Mouse (Mus musculus) liver, embryonic 12.5 days (tissue): Measurements from ENCODE around the gene Casc1. TPM values are rescaled to one million over a fixed set of nuclear protein-coding genes. Genes with fewer than 3 reads are reported as not detected.
A peak's percentile ranks its signal among the peaks of the same experiment; 100 is the strongest.

Source experiments
- ATAC-seq: fragments of 200-750 bp; cut with Nextera tagmentation; 2 replicates; pipeline ENCODE4 v1.8.0; 2017; ENCODE audit warnings: moderate number of reproducible peaks, mild to moderate bottlenecking, moderate library complexity
- H3K27ac ChIP-seq: fragments of 300-500 bp; sonication (generic); 2 replicates; pipeline ENCODE4 v1.5.1; 2016; ENCODE audit warnings: mild to moderate bottlenecking
- H3K27me3 ChIP-seq: fragments of 300-500 bp; sonication (generic); replicated peaks from 2 replicates; pipeline ENCODE4 v1.6.1; 2016; ENCODE audit warnings: mild to moderate bottlenecking, moderate library complexity
- H3K36me3 ChIP-seq: fragments of 300-500 bp; sonication (generic); 2 replicates; pipeline ENCODE4 v1.6.1; 2016; ENCODE audit warnings: mild to moderate bottlenecking, moderate library complexity
- H3K4me1 ChIP-seq: fragments of 300-500 bp; sonication (generic); 2 replicates; pipeline ENCODE4 v1.6.1; 2016
- H3K4me2 ChIP-seq: fragments of 300-500 bp; sonication (generic); 2 replicates; pipeline ENCODE4 v1.6.1; 2016; ENCODE audit warnings: mild to moderate bottlenecking, moderate library complexity
- H3K4me3 ChIP-seq: fragments of 300-500 bp; sonication (generic); 2 replicates; pipeline ENCODE4 v1.5.1; 2016; ENCODE audit warnings: mild to moderate bottlenecking, moderate library complexity
- H3K9ac ChIP-seq: fragments of 300-500 bp; sonication (generic); 2 replicates; pipeline ENCODE4 v1.6.1; 2016; ENCODE audit warnings: mild to moderate bottlenecking, moderate library complexity
- H3K9me3 ChIP-seq: fragments of 300-500 bp; sonication (generic); replicated peaks from 2 replicates; pipeline ENCODE4 v1.6.1; 2016; ENCODE audit warnings: mild to moderate bottlenecking, moderate library complexity
- WGBS: fragments of 180-500 bp; shearing (Covaris S2); methylation state at CpG from one replicate; pipeline ENCODE4 v1.1.7; 2016; ENCODE audit not compliant: insufficient replicate concordance; 5-methylcytosine and 5-hydroxymethylcytosine counted together
- polyA plus RNA-seq: library from polyadenylated mRNA; unstranded; fragments of >200 nt; fragmentation: Nextera tagmentation; extraction: Ambion mirVana; gene quantifications from 2 replicates; pipeline ENCODE4 v1.2.1, GENCODE M21; 2016

Casc1 gene
- polyA plus RNA-seq, 1 experiment from 2014 or later: 0.13 TPM

- no peak overlapping the region for H3K4me3 ChIP-seq
- no peak overlapping the region for H3K27ac ChIP-seq
- WGBS: 78% methylated on average over 8 of the region's 8 CpGs
- no peak overlapping the region for H3K4me2 ChIP-seq
- H3K9ac ChIP-seq: no peak overlapping the region
- no peaks in the 10 kb centered on the region for H3K36me3 ChIP-seq
- H3K27me3 ChIP-seq: no peaks in the 10 kb centered on the region
- no peaks in the 10 kb centered on the region for H3K9me3 ChIP-seq
- no peaks in the 10 kb centered on the region for H3K4me1 ChIP-seq
- no peak for ATAC-seq
Measured at GRCm38 (mm10) chr6:145197949-145198686, 12.7 kb downstream of the Casc1 start.

- 54% methylated on average over 11 of the region's 11 CpGs for WGBS
Measured at GRCm38 (mm10) chr6:145193446-145193845, 17.4 kb downstream of the Casc1 start.

GRCm38 (mm10) chr6:145193038-145193437, 17.8 kb downstream of the Casc1 start:
- Histone ChIP-seq H3K27me3 (no peaks in the 10 kb centered on the region), H3K36me3 (no peaks in the 10 kb centered on the region), H3K9me3 (no peaks in the 10 kb centered on the region), H3K9ac (no peak overlapping the region), H3K27ac (no peak overlapping the region), H3K4me3 (no peak overlapping the region), H3K4me2 (no peak overlapping the region), H3K4me1 (no peaks in the 10 kb centered on the region)
- WGBS: 81% methylated on average over 3 of the region's 3 CpGs
- ATAC-seq: no peak

More at GRCm38 (mm10) chr6:145193446-145193845, 17.4 kb downstream of the Casc1 start:
- no peak overlapping the region for H3K27ac ChIP-seq
- no peak overlapping the region for H3K4me3 ChIP-seq
- H3K27me3 ChIP-seq: no peaks in the 10 kb centered on the region
- H3K9ac ChIP-seq: no peak overlapping the region
- H3K4me1 ChIP-seq: no peaks in the 10 kb centered on the region
- no peaks in the 10 kb centered on the region for H3K9me3 ChIP-seq
- no peaks in the 10 kb centered on the region for H3K36me3 ChIP-seq
- ATAC-seq: no peak
- H3K4me2 ChIP-seq: no peak overlapping the region

GRCm38 (mm10) chr6:145187093-145188088, 23.4 kb downstream of the Casc1 start:
- ATAC-seq: no peak

GRCm38 (mm10) chr6:145186096-145186495, 24.7 kb downstream of the Casc1 start:
- no peak overlapping the region for H3K27ac ChIP-seq
- no peak overlapping the region for H3K9ac ChIP-seq
- no peak overlapping the region for H3K4me2 ChIP-seq
- no peaks in the 10 kb centered on the region for H3K36me3 ChIP-seq
- 71% methylated on average over 1 of the region's 1 CpGs for WGBS
- H3K9me3 ChIP-seq: no peaks in the 10 kb centered on the region
- no peaks in the 10 kb centered on the region; the same call in 1 of the 2 replicates for H3K4me1 ChIP-seq
- H3K27me3 ChIP-seq: no peaks in the 10 kb centered on the region
- ATAC-seq: no peak
- no peak overlapping the region for H3K4me3 ChIP-seq

More at GRCm38 (mm10) chr6:145187093-145188088, 23.4 kb downstream of the Casc1 start:
- peak overlapping the region; percentile 52 for H3K4me2 ChIP-seq
- WGBS: 46% methylated on average over 27 of the region's 27 CpGs
- no peaks in the 10 kb centered on the region for H3K36me3 ChIP-seq
- H3K4me1 ChIP-seq: no peaks in the 10 kb centered on the region; the same call in 1 of the 2 replicates
- peak overlapping the region; percentile 33 for H3K4me3 ChIP-seq
- no peak overlapping the region for H3K27ac ChIP-seq
- H3K27me3 ChIP-seq: no peaks in the 10 kb centered on the region
- H3K9me3 ChIP-seq: no peaks in the 10 kb centered on the region
- H3K9ac ChIP-seq: no peak overlapping the region

GRCm38 (mm10) chr6:145182044-145182443, 28.8 kb downstream of the Casc1 start:
- H3K27ac ChIP-seq: no peak overlapping the region
- no peak overlapping the region for H3K9ac ChIP-seq
- 47% methylated on average over 8 of the region's 8 CpGs for WGBS
- H3K27me3 ChIP-seq: no peaks in the 10 kb centered on the region
- no peaks in the 10 kb centered on the region for H3K4me1 ChIP-seq
- H3K4me2 ChIP-seq: no peak overlapping the region
- H3K4me3 ChIP-seq: no peak overlapping the region
- ATAC-seq: no peak
- no peaks in the 10 kb centered on the region for H3K9me3 ChIP-seq
- no peaks in the 10 kb centered on the region for H3K36me3 ChIP-seq

- Histone ChIP-seq H3K4me3 (no peak overlapping the region), H3K4me2 (no peak overlapping the region), H3K36me3 (no peaks in the 10 kb centered on the region), H3K27me3 (0 out of 2 replicates have a peak, but pooled peaks cover 4% of the 10 kb centered on the region), H3K9me3 (no peaks in the 10 kb centered on the region), H3K9ac (no peak overlapping the region), H3K27ac (no peak overlapping the region), H3K4me1 (peaks cover 7% of the 10 kb centered on the region)
- 32% methylated on average over 6 of the region's 6 CpGs for WGBS
- no peak for ATAC-seq
Measured at GRCm38 (mm10) chr6:145179665-145180064, 31.1 kb downstream of the Casc1 start.

- Histone ChIP-seq H3K36me3 (no peaks in the 10 kb centered on the region), H3K4me3 (no peak overlapping the region), H3K27ac (no peak overlapping the region), H3K27me3 (0 out of 2 replicates have a peak, but pooled peaks cover 4% of the 10 kb centered on the region), H3K9me3 (no peaks in the 10 kb centered on the region), H3K4me1 (peaks cover 17% of the 10 kb centered on the region), H3K4me2 (no peak overlapping the region), H3K9ac (no peak overlapping the region)
- WGBS: 71% methylated on average over 10 of the region's 10 CpGs
- 0 out of 2 replicates have a peak, but pooled peaks have one; percentile 8 for ATAC-seq
Measured at GRCm38 (mm10) chr6:145176474-145176873, 34.3 kb downstream of the Casc1 start.

- Histone ChIP-seq H3K9ac (no peak overlapping the region), H3K4me2 (peak overlapping the region; percentile 4; the same call in 1 of the 2 replicates), H3K9me3 (no peaks in the 10 kb centered on the region), H3K4me1 (peaks cover 17% of the 10 kb centered on the region), H3K27me3 (0 out of 2 replicates have a peak, but pooled peaks cover 4% of the 10 kb centered on the region), H3K36me3 (no peaks in the 10 kb centered on the region), H3K4me3 (no peak overlapping the region), H3K27ac (no peak overlapping the region)
- no peak for ATAC-seq
- WGBS: 48% methylated on average over 9 of the region's 9 CpGs
Measured at GRCm38 (mm10) chr6:145175571-145175981, 35.2 kb downstream of the Casc1 start.

GRCm38 (mm10) chr6:145173781-145174191, 37.0 kb downstream of the Casc1 start:
- Histone ChIP-seq H3K9ac (no peak overlapping the region), H3K27me3 (0 out of 2 replicates have a peak, but pooled peaks cover 4% of the 10 kb centered on the region), H3K4me3 (no peak overlapping the region), H3K4me1 (peaks cover 17% of the 10 kb centered on the region), H3K36me3 (no peaks in the 10 kb centered on the region), H3K27ac (no peak overlapping the region), H3K4me2 (peak overlapping the region; percentile 16; the same call in 1 of the 2 replicates), H3K9me3 (no peaks in the 10 kb centered on the region)
- 48% methylated on average over 11 of the region's 11 CpGs for WGBS
- ATAC-seq: peak; percentile 27; the same call in 1 of the 2 replicates

- WGBS: 73% methylated on average over 14 of the region's 14 CpGs
- no peak for ATAC-seq
- Histone ChIP-seq H3K27ac (no peak overlapping the region), H3K4me3 (no peak overlapping the region), H3K36me3 (no peaks in the 10 kb centered on the region), H3K4me2 (no peak overlapping the region), H3K27me3 (0 out of 2 replicates have a peak, but pooled peaks cover 4% of the 10 kb centered on the region), H3K9ac (no peak overlapping the region), H3K4me1 (peaks cover 17% of the 10 kb centered on the region), H3K9me3 (no peaks in the 10 kb centered on the region)
Measured at GRCm38 (mm10) chr6:145171892-145172606, 38.8 kb downstream of the Casc1 start.
